Mouse (Mus musculus) thymus, postnatal 25 days (tissue): Measurements from ENCODE around the gene Olfr354.

Experiments
- DNase-seq: peaks from one replicate; pipeline ENCODE4 v3.0.0; 2022

Gene Olfr354

DNA sequence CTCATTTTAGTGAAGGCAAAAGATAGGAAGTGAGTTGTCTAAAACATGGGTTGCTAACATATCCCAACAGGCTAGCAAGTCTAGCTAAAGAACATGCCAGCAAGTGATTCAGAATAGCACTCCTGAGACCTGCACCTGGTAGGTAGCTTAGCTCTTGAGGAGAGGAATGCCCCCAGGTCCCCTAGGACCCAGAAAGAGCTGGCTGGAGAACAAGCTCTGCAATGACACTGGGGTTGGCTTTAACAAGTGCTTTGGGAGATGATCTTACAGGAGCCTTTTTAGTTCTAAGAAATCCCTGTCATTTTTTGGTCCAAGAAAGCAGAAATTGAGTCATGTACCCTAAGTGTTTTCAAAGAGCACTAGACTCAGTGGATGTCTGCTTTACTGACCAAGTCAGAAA, at the start of gene Olfr354:
Gene Olfr354, plus strand, starts transcription at position 301 of the 400 bp plus-strand sequence.
- no peak for DNase-seq

DNA sequence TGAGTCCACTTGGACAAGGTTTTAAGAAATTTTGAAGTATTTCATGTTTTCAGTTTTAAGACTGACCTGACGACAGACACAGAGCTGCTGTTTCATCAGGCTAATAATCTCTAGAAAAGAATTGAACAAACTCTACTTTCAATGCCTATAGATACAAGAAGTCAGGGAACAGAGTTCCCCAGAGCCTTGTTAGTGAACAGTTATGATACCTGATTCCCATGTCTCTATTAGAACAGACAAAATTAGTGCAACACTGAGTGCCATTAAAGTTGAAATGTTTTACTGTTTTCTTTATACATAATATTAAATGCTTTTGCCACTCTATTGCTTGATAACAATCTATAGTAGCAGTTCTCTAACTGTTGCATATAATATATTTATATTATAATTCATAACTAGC, 42.9 kb upstream of the Olfr354 start, which contains the start of gene Olfr351:
Gene Olfr351, minus strand, starts transcription at position 101 of the 400 bp plus-strand sequence.
- no peak for DNase-seq

DNA sequence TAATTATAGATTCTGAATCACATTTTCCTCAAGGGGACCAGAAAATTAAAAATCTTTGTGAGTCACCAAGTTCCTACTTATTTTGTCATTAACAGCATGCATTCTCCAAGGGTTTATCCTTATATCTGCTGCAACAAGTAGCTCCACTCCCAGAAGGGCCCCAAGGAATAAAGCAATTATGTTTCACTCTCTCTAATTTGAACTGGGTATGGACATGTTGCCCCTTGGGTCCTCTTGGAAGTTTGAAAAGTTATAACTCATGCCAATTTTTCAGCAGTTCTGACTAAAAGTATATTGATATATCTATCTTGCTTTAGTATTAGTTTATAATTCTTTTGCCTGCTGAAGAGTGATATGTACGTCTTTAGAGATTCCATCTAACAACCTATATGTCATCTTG, 37.3 kb upstream of the Olfr354 start, which contains the start of gene Olfr352:
Gene Olfr352, plus strand, starts transcription at position 301 of the 400 bp plus-strand sequence.
- DNase-seq: no peak

DNA sequence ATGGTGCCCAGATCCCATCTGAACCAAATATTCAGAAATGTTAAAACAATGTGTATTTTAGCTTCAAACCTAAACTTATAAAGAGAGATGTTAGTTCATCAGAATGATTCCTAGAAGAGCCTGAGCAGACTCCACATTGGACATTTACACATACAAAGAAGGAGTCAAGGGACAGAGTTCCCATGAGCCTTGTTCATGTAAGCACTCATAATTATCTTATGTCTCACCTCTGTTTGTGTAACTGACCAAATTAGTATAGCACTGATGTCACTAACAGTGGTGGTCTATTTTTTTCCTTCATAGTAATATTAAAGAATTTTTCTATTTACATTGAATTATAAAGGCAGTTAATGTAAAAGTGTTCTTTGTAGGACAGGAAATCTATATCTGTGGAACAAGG, 12.6 kb upstream of the Olfr354 start, which contains the start of gene Olfr353:
Gene Olfr353, minus strand, starts transcription at position 101 of the 400 bp plus-strand sequence.
- no peak for DNase-seq

DNA sequence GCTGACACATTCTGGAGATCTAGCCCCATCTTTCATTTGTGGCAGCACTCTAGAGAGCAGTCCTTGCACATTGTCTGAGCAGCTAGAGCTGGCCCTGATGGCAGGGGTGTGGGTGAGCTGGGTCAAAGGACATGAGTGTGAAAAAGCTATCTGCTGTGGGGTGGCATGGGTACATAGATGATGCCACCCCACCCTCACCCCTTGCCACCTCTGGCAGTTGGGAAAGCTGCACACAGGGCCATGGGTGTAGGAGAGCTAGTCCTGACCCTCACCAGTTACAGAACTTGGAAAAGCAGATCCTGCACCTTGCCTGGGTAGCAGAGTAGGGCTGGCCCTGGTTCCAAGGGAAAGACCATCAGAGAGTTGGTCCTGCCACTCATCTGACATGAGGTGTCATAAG, 8.4 kb upstream of the Olfr354 start:
- DNase-seq: no peak

DNA sequence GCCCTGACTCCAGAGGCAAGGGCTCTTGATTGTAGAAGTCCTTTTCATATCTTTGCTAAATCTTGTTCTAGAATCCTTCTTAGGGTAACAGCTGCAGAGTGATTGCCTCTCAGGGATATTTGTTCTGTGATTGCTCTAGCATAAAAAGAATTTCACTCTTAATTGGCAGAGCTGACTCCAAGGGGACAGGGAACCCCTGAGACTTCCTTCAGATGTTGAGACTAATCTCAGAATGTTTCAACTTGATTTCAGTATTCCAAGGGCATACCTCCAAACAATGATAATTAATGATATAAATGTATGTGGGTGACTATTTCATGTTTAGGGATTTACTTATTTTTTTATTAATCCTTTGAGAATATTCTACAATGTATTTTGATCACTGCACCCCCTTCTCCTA, 23.3 kb downstream of the Olfr354 start, which contains the start of gene Olfr355:
Gene Olfr355, minus strand, starts transcription at position 101 of the 400 bp plus-strand sequence.
- no peak for DNase-seq

DNA sequence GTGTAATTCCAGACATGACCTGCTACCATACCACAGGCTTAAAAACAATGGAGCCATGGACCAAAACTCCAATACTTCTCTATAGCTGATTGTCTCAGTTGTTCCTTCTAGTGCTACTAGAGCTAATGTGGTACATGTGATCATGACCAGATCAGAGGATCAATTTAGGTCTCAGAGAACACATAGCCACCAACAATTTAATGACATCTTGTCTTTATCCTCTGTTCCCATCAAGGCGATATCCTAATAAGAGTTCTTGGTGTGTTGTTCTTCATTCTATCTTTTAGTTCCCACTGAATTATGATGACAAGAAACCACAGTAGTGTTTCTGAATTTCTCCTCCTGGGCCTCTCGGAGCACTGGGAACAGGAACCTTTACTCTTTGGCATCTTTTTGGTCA, 31.3 kb downstream of the Olfr354 start, which contains the start of gene Olfr356:
Gene Olfr356, plus strand, starts transcription at position 301 of the 400 bp plus-strand sequence.
- DNase-seq: no peak
